Mouse (Mus musculus): ENCODE data around the gene Zfp385b. TPM values are rescaled to one million over a fixed set of nuclear protein-coding genes. Genes with fewer than 3 reads are reported as not detected.
"Not testable (repeated sequence)": the region's sequence is repeated elsewhere in the genome, so short reads cannot be mapped to it uniquely, and the experiment has no call there.

Gene Zfp385b
- total RNA-seq, 2 experiments from 2014 or later = 2.8 to 3.3 TPM

DNA sequence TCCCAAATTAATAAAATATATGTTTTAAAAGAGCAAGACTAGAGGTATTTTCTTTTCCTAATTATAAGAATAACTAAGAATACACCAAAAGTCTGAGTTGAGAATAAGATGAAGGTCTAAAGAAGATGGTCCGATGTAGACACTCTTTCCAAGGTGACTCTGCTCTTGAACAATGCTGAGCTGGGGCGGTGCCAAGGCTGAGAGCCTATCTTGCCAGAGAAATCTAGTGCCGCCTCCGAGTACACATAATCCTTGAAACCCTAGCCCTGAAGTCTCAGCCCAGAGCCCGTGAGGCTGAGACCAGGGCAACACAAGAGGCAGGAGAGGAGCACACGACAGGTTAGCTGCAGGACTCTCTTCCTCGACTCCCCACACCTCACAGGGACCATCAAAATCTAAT lies 323.4 kb downstream of the Zfp385b start:
- intact Hi-C loops (cut with DNase I) = no loop called here
- peak in 1 of 2 experiments; percentile 36 for DNase-seq

DNA sequence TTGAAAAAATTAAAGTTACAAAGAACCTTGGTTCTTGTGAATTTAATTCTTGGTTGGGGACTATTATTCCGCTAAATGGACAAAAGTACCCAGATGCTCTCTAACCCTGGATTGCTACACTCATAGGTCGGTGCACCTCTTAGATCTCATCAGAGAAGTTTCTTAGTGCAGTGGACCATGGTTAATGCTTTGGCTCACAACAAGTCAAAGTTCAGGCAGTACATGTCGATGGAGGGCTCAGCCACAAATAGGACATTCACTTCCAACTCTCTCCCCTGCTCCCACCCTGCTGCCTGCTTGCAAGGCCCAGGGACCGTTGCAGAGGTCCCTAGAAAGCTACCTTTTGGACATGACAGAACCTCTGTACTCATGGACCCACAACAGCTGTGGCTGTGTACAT lies 324.1 kb downstream of the Zfp385b start:
- intact Hi-C loops (cut with DNase I) = no loop called here
- DNase-seq = no peak

DNA sequence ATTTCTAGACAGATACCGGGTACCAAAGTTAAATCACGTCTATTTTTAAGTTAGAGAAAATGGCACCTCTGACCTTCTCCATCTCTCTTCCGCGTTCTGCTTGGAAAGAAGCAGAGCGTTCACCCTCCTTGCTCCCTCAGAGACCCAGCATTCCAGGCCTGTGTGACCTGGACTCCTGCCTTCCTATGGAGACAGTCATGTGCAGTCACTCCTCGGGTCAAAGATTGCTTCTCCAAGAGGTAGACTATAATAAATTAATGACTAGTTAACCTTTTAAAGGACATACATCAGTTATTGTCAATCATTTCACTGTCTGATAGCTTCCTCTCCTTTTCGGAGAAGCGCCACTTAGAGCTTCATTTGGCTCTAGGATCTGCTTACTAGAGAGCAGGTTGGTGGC lies 325.7 kb downstream of the Zfp385b start:
- no peak for DNase-seq
- intact Hi-C loops (cut with DNase I) = no loop called here

DNA sequence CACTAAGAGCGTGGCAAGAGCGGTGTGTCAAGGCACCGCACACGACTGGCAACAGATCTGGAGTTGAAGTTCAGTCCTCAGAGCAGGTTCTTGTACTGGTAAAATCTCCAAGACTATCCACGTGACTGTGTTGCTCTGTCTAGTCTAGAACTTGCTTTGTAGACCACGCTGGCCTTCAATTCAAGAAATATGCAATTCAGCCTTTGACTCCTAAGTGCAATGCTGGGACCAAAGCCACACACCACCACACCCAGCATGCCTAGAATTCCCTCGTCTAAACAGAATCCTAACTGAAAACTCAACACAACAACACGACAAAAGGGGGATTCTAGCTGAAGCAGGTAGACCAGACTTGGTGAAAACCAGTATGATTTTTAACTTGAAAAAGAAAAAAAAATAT lies 332.3 kb downstream of the Zfp385b start:
- intact Hi-C loops (cut with DNase I) = no loop called here
- no peak for DNase-seq

DNA sequence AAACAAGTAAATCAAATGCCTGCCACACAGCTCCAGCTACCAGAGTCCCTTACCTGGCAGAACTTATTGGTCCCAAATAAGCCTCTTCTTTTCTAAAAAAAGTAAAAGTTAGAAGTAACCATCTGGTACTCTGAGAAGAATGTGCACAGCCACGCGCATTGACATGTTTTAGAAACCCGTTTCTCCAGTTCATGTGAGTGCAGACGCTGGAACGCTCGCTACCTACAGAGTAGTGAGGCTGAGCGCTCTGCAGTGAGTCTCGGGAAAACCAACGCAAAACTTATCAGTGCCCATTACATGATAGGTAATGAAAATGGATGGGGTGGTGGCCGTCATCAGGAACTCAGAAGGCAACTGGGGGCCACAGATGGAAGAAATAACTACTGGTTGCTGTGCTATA lies 338.2 kb downstream of the Zfp385b start:
- intact Hi-C loops (cut with DNase I) = no loop called here
- DNase-seq = no peak

DNA sequence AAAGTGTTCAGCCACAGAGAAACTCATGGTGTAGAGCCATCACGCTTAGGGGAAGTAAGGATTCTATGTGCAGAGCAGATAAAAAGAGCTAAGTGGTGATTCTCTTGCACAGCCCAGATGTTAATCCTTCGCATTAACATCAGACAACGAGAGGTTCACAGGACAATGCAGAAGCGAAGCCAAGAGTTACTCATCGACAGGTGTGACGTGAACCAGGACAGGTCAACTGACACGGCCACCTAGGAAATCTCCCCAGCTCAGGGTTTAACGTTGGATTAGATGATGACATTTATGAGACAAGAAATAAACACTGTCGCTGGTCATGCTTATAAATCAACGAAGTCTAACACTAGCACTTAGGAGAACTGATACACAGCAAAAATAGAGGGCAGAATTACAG lies 341.9 kb downstream of the Zfp385b start:
- intact Hi-C loops (cut with DNase I) = no loop called here
- no peak for DNase-seq

DNA sequence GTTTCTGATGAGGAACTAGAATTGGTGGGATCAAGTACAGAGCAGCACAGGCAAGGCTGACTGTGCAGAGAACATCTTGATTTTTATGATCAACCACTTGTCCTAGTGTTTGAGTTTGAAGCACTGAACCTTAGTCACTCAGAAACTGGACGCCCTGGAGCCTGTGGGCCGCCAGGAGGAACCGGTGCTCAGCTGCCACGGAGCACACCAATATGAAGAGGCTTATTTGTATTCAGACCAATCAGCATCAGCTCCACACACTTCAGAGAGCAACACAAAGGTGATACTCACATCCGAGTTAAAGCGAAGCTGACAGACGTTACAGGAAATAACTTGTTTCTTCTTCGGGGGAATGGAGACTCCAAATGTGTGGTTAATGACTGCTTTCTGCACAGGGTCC lies 343.0 kb downstream of the Zfp385b start:
- DNase-seq = no peak
- intact Hi-C loops (cut with DNase I) = no loop called here

DNA sequence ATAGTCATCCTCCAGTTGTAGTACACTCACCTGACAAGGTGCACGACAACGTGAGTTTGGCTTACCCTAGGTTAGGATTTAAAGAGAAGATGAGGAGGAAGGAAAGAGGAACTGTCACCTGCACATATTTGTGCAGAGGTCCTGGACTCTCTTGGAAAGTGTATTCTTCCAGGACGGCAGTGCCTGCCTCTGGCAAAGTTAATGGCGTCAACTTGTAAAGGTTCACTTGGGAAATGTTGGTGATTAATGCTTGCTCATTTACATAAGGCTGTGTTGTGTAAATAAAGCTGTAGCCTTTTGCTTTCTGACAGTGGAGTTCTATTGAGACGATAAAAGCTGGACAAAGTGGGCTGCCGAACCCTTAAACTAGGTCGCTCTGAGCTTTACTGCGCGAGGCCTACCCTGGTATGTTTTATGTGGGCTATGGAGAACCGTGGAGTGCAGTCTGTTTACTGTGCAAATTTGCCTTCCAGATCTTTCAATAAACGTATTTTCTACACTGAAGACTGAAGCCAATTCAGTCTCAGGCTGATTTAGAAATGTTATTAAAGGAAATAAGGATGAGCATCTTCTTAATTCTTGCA lies 347.1 kb downstream of the Zfp385b start:
- intact Hi-C loops (cut with DNase I) = no loop called here
- DNase-seq = no peak

DNA sequence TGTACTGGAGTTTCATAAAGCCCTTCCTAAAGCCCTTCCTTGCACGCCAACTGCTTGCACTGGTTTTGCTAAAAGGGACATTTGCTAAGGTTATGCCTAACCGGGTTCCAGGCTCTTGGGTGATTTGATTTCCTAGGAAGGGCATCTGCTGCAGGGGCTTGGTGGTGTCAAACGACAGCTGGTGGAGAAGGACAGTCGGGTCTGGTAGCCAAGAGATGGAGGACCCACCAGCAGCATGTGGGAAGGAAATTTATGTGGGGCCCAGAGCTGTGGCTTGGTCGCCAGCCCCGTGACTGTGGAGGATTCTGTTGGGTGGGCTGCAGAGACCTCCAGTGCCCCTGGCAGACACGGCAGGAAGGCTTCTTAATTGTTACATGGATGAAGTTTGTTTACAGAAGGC lies 348.7 kb downstream of the Zfp385b start:
- intact Hi-C loops (cut with DNase I) = no loop called here
- no peak for DNase-seq

DNA sequence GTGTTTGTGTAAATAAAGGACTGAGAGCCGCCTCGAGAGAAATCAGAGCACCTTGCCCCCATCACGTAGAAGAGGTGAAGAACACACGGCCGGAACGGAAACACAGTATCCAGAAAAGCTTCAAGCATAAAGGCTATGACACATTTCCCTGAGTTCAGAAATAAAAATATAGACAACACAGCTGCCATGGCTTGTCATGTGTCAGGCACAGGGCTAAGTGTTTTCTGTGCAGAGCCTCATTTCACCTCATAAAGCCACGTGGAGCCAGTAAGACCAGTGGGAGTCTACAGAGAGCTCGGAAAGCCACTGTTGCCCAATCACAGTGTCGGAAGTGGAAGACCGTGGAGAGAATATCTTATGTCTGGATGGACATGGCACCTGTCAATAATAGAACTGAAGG lies 358.0 kb downstream of the Zfp385b start:
- no peak for DNase-seq
- intact Hi-C loops (cut with DNase I) = no loop called here

DNA sequence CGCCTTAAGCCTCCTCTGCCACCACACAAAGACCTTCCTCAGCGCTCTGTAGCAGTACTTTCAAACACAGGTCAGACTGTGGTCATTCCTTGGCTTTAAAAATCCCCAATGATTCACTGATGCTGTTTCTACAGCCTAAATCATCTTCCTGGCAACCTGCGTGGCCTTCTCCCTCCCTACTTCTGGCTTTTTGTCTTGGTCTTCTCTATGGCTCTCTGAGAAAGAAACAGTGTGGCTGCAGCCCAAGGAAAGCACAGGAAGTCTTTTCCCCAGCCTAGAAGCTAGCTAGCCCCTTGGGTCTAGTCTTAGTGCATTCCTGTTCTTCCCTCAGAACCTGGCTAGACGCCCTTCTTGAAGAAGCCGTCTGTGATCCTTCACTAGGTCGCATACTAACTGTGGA lies 359.4 kb downstream of the Zfp385b start:
- intact Hi-C loops (cut with DNase I) = no loop called here
- no peak for DNase-seq

DNA sequence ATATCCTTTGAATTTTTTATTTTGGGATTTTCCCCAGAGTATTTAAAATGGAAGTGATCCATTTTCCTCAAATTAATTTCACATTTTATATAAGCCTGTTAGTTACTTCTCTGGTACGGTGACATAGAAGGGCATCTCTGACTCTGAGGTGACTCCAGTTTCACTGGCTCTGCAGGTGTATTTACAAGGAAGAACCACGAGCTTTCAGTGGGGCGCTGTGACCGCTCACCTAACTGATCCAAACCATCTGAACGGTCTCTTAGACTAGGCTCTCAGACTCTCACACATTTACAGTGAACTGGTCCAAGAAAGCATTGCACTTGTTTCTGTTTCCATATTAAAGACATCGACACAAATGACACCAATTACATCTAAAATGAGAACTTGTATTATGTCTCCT lies 361.0 kb downstream of the Zfp385b start:
- DNase-seq = no peak

DNA sequence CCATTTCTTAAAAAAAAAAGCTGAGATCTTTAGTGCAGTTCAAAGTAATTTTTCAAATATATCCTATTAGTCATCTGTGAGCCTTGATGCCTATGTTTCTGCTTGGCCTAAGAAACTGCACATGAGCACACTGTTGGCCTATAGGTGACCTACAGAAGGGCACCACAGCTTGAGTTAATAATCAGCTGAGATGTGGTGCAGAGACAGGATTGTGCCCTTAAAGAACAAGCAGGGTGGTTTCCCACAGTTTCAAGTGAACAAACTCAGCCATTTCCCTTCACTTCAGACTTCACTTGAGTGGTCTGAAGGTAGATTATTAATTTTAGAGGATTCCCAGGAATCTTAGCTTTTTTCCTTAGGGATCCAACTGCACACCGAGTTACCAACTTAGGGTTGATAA lies 362.3 kb downstream of the Zfp385b start:
- intact Hi-C loops (cut with DNase I) = loop anchor here (5.0 kb wide), 2 partner anchors 70 to 155 kb away; no protein-coding TSS in a partner anchor
- DNase-seq = no peak

More for the DNA sequence above, 361.0 kb downstream of the Zfp385b start:
- intact Hi-C loops (cut with DNase I) = loop anchor here (2.0 to 5.0 kb wide), 3 partner anchors 69 to 250 kb away; no protein-coding TSS in a partner anchor

DNA sequence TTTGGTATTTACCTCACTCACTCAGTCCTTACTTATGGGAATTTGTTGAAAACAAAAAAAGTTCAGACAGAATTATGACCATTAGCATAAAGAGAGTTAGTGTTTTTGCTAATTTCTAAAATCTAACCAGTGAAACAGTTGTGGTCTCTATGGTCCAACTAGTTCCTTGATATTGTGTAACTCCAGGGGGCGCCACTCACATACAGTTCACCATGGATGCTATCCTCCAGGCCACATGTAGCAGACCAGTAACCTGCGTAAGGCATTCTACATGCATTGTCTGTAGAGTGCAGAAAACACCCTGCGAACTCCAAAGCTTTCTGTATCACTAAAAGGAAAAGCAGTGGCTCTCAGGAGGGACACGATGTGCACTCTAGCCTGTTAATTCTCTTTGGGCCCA lies 362.8 kb downstream of the Zfp385b start:
- intact Hi-C loops (cut with DNase I) = loop anchor here (5.0 kb wide), 2 partner anchors 71 to 156 kb away; no protein-coding TSS in a partner anchor
- peak; percentile 33 to 58 for DNase-seq

DNA sequence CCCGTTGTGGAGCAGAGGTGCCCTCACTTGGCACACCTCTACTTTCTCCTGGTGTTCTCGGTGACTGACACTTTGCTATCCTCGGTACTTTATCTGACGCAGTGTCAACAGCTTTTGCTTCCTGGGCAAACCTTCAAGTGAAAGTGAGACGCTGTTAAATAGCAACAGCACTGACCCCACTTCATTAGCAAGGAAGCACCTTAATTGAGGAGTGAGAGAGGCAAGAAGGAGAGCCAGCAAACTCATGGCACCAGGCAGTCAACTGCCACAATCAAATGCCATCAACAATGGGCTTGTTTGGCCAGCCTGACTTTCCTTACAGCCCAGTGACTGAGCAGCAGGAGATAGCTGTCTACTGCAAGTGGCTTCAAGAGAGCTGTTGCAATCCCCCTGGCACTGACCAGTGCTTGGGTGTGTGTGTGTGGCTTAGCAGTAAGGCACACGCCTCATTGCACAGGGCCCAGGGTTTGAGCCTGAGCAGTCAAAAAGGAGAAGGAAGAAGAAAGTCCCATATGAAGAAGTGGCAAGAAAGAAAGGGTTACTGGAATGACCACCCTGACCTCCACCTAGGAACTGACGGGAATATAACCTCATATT lies 365.0 kb downstream of the Zfp385b start:
- no peak for DNase-seq
- intact Hi-C loops (cut with DNase I) = no loop called here

DNA sequence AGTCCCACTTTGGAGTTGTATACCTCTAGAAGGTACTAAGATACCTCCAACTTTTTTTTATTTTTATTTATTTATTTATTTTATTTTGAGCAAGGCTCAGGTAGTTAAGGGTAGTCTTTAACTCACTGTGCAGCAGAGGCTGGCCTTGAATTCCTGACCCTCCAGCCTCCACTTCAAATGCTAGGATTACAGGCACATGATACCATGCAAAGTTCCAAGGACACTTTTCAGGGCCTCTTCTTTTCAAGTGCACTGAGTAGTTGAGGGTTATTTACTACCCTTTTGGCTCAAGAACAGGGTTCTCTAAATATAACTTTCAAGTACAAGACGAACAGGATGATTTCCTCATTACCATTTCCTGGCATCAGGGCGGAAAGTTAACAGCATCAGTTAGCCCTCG lies 365.7 kb downstream of the Zfp385b start:
- intact Hi-C loops (cut with DNase I) = no loop called here
- no peak for DNase-seq

DNA sequence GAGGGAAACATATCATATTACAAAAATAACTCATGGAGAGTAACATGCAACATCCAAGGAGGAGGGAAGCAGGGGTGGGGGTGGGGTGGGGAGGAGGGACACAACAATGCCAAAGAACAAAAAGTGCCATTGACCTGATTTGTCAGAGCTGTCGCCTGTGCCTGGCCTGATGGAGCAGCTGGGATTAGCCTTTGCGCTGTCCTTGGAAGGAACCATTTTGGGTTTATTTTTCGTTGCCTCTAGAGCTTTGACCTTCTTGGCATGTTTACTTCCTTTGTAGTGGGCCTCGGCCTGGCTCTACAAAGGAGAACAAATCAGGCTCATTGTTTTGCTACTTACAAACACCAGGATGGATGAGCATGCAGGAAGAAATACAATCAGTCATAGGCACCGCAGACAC lies 369.4 kb downstream of the Zfp385b start:
- intact Hi-C loops (cut with DNase I); DNase-seq: not testable (repeated sequence)

DNA sequence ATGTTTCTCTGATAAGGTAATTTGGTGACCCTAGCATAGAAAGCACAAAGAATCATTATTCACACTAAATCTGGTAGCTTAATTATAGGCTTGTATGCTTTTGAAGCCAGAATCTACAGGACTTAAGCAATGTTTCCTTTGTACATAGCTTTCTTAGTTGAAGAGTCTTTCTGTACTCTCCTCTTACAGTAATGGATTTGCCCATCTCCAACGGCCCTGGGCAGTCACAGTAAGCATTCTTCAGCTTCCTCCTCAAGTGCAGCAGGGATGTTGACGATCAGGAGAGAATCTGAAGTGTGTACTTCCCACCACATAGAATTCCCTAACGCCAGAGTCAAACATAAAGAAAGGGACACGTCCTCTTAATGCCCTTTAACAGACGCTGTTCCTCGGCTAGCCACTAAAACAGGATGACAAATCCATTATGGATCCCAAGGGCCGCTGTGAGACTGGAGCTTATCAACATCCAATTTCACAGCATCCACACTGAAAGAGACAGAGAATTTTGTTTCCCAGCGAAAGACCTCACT lies 370.4 kb downstream of the Zfp385b start:
- intact Hi-C loops (cut with DNase I) = no loop called here
- no peak for DNase-seq

DNA sequence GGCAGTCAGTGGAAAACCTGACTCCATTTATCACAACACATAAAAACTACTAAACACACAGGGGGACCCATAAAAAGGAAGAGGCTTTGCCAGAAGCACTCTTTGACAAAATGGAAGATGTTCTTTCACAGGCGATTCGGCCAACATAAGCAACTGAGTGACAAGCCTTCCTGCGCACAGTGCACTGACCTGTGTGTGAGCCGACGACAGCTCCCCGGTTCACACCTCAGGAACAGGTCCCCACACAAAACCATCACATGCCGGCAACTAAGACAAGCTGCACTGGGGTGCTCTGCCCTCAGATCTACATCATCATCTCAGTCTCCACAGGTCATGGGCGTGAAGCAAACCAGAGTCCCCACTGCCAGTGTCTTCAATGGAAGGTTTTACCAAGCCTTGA lies 375.2 kb downstream of the Zfp385b start:
- no peak for DNase-seq
- intact Hi-C loops (cut with DNase I) = no loop called here

DNA sequence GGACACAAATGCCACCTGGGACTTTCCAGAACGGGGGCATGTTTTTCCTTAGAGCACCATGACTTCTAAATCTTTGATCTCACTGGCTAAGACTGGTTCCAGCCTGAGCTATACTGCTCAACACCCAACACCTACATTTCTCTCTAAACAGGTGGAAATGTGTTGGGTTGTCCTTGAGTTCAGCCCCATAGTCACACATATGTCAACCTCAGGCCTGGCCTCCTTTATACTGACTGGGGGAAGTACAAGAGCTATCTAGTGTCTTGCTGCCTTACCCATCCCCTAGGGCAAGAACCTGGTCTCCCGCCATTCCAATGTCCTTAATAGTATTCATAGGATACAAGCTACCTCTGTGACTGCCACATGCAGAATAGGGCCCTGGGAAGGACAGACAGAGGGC lies 378.8 kb downstream of the Zfp385b start:
- no peak for DNase-seq
- intact Hi-C loops (cut with DNase I) = no loop called here

DNA sequence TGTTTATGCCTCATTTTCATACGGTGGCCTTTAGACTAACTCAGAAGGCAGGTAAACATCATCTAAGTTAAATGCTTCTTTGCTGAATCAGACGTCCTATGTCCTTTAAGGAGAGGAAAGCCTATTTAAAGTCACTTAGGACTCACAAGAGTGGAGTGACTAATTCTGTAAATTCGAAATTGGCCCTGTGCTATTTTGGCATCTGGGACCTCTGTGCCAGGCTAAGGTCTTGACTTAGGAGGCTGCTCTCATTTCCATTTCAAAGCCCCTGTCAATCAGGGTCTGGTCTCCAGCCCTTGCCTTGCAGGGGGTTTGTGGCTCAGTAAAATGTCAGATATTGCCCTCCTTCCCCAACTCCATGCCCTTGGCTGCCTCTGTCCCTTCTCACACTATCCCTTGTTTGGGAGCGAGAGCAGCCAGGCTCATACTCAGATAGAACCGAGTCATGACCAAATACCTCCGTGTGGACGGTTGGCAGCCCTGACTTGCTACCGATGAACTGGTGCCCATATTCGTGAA lies 383.1 kb downstream of the Zfp385b start:
- DNase-seq = no peak
- intact Hi-C loops (cut with DNase I) = no loop called here

DNA sequence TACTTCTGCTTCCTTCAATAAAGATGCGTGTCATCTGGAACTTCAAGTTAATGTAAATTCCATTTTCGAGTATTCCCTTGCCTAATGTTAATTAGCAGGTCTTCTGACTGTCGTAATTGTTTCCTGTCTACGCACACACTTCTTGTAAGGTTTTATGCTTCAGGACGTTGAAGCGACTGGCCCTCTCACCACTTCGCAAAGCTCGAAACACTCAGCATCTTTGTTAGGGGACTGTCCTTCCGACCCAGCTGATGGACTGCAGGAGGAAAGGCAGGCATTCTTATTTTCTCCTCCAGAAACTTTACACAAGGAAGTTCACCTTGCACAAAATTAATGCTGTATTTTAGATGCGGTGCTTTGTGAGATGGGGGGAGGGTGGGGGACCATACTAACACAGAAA lies 400.0 kb downstream of the Zfp385b start:
- DNase-seq = no peak
- intact Hi-C loops (cut with DNase I) = no loop called here

Data from gastrocnemius, postnatal 36 days (tissue).